Mouse (Mus musculus): ENCODE measurements around the gene Elmod3.
A peak's percentile ranks its signal among the peaks of the same experiment; 100 is the strongest.

The Elmod3 gene

GRCm38 (mm10) chr6:72597956-72598753 is at the start of gene Elmod3, which contains the start of gene Retsat:
Gene Elmod3, minus strand, starts transcription at chr6:72598413.
Gene Retsat, plus strand, starts transcription at chr6:72598475.
- DNase-seq: peak; percentile 82 to 88

GRCm38 (mm10) chr6:72647383-72647820 is 49.2 kb upstream of the Elmod3 start:
- DNase-seq: peak; percentile 85 to 90

- DNase-seq: no peak
Observed at GRCm38 (mm10) chr6:72645364-72645763, 47.2 kb upstream of the Elmod3 start.

- DNase-seq: no peak
Observed at GRCm38 (mm10) chr6:72644576-72644975, 46.4 kb upstream of the Elmod3 start.

- no peak for DNase-seq
Observed at GRCm38 (mm10) chr6:72641218-72641954, 43.2 kb upstream of the Elmod3 start.

- DNase-seq: no peak
Observed at GRCm38 (mm10) chr6:72636940-72637339, 38.7 kb upstream of the Elmod3 start.

- peak; percentile 70 to 71 for DNase-seq
Observed at GRCm38 (mm10) chr6:72635760-72636431, 37.7 kb upstream of the Elmod3 start.

GRCm38 (mm10) chr6:72634311-72634710 is 36.1 kb upstream of the Elmod3 start:
- no peak for DNase-seq

- peak; percentile 77 to 79 for DNase-seq
Observed at GRCm38 (mm10) chr6:72631700-72632099, 33.5 kb upstream of the Elmod3 start.

- peak; percentile 59 to 64 for DNase-seq
Observed at GRCm38 (mm10) chr6:72630961-72631360, 32.7 kb upstream of the Elmod3 start.

GRCm38 (mm10) chr6:72630370-72630769 is 32.2 kb upstream of the Elmod3 start:
- no peak for DNase-seq

GRCm38 (mm10) chr6:72627276-72627675 is 29.1 kb upstream of the Elmod3 start:
- peak; percentile 78 to 81 for DNase-seq

GRCm38 (mm10) chr6:72626391-72626790 is 28.2 kb upstream of the Elmod3 start:
- DNase-seq: peak in 1 of 2 experiments; percentile 42

- peak; percentile 58 to 62 for DNase-seq
Observed at GRCm38 (mm10) chr6:72623661-72624402, 25.6 kb upstream of the Elmod3 start.

GRCm38 (mm10) chr6:72622917-72623316 is 24.7 kb upstream of the Elmod3 start:
- DNase-seq: no peak

GRCm38 (mm10) chr6:72620920-72621319 is 22.7 kb upstream of the Elmod3 start:
- no peak for DNase-seq

- no peak for DNase-seq
Observed at GRCm38 (mm10) chr6:72619734-72620532, 21.7 kb upstream of the Elmod3 start.

- DNase-seq: peak; percentile 94 to 95
Observed at GRCm38 (mm10) chr6:72616643-72617288, 18.6 kb upstream of the Elmod3 start, which contains the start of gene Tgoln1. Gene Tgoln1, minus strand, starts transcription at chr6:72617000.

GRCm38 (mm10) chr6:72615561-72616375 is 17.6 kb upstream of the Elmod3 start:
- peak in 1 of 2 experiments; percentile 34 for DNase-seq

- DNase-seq: no peak
Observed at GRCm38 (mm10) chr6:72615151-72615550, 16.9 kb upstream of the Elmod3 start.
